8 mouse cellular contexts compared by ENCODE assay signal in genomic region chr12:12287131-12287786, GRCm38 (mm10). TPM values are rescaled to one million over a fixed set of nuclear protein-coding genes. Genes with fewer than 3 reads are reported as not detected.
DNase-seq lines count a peak whose midpoint lies in the region; ATAC-seq lines count a peak whose summit lies in the region.

No protein-coding gene starts in this region.

- H3K4me3 ChIP-seq in stomach, embryonic 15.5 days (replicated peaks), result no peak overlapping the region

- no peaks in the 10 kb centered on the region for H3K27me3 ChIP-seq in stomach, embryonic 15.5 days (replicated peaks)

- peak overlapping the region; percentile 29 for H3K4me2 ChIP-seq in stomach, embryonic 15.5 days

- H3K27ac ChIP-seq in stomach, embryonic 15.5 days, result peak overlapping the region; percentile 61

- no peaks in the 10 kb centered on the region for H3K4me1 ChIP-seq in stomach, embryonic 15.5 days

- DNase-seq in layer of hippocampus, adult 11-12 months (ENCODE audit: low spot score), result peak; percentile 52
- DNase-seq in layer of hippocampus, adult 9-10 months (ENCODE audit: low spot score), result no peak
- peak; percentile 44 for DNase-seq in cerebellum, adult 9-10 months
- DNase-seq in lung, postnatal 4 days, result peak; percentile 25 to 35
- no peak for DNase-seq in spleen, postnatal 4 days (ENCODE audit: low spot score in 2 of 2)

- no peaks in the 10 kb centered on the region for H3K9me3 ChIP-seq in stomach, embryonic 15.5 days

- 45% methylated on average over 9 of the region's 9 CpGs for WGBS in stomach, embryonic 15.5 days

- peak; percentile 47 for ATAC-seq in activated CD4-positive, CD25-positive, alpha-beta regulatory T cell, adult 4 months
- peak; percentile 54 to 63 for ATAC-seq in hematopoietic stem cell, adult 5-6 weeks (replicated peaks in 1 of 2; ENCODE audit: insufficient read depth in 1 of 2, low FRiP score in 2 of 2, low TSS enrichment in 1 of 2, low read depth in 1 of 2, poor library complexity in 2 of 2, severe bottlenecking in 2 of 2)
- no peak for ATAC-seq in stomach, embryonic 15.5 days (ENCODE audit: insufficient read depth, low FRiP score, low read depth)

- H3K36me3 ChIP-seq in stomach, embryonic 15.5 days, result no peaks in the 10 kb centered on the region

- H3K9ac ChIP-seq in stomach, embryonic 15.5 days, result no peak overlapping the region

RNA-seq across cellular contexts. Expression of gene Fam49a, which starts 25.3 kb away (rescaled TPM):
- 10 to 100 TPM; 39.5 to 44.9 TPM for polyA plus RNA-seq in activated CD4-positive, CD25-positive, alpha-beta regulatory T cell, adult 4 months (2017; shearing (Covaris generic))
- total RNA-seq in hematopoietic stem cell, adult 5-6 weeks (2017), result 31.5 and 39.3 TPM in 2 replicates
- 9.7 and 10.4 TPM in 2 replicates for polyA plus RNA-seq in stomach, embryonic 15.5 days (2015; fragmentation: Nextera tagmentation; extraction: Ambion mirVana)

Comparison
In these comparisons a context has a peak if more than half of its experiments do, and no peak if none do; other contexts are left out.
1. DNase-seq: peak in layer of hippocampus, adult 11-12 months (single experiment), cerebellum, adult 9-10 months (single experiment) and lung, postnatal 4 days (2 of 2); none in layer of hippocampus, adult 9-10 months (single experiment) and spleen, postnatal 4 days (0 of 2).